Mouse (Mus musculus): ENCODE measurements around the gene Dhx35.

Dhx35 gene

DNA sequence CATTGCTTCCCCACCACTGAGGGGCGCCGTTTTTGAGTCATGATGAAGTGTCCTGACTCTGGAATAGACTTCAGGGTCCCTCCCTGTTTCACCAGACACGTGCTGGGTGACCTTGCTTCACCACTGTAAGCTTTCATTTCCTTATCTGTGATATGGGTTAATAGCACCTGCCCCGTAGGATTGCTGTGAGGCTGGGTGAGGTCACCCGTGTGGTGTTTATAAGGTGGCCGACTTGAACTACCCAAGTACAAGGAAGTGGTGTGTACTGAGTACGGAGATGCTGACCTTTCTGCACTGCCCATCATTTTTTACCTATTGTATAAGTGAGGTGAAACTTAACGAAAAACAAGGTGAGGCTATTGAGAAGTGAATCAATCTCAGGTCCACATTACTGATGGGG is 9.0 kb downstream of the Dhx35 start:
- DNase-seq (ENCODE audit: low spot score in 2 of 2), result no peak

DNA sequence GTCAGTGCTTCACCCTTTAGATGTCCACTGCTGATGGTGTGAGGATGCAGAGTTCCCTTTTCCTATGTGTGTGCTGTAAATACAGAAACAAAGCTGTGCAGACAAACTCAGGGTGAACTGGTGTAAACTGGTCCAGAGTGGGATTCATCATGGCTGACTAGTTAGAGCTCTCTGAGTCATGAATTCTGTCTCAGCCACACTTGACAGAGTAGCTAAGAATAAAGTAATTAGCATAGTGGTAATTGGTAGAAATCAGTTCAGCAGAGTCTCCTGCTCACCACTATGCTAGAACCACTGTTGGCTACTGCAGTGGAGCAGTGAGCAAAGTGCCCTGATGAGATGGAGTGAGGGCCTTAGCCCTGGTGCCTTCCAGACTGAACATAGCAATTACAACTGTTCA is 21.1 kb downstream of the Dhx35 start:
- DNase-seq (ENCODE audit: low spot score in 2 of 2), result no peak

- DNase-seq (ENCODE audit: low spot score in 2 of 2), result no peak
Measured at GRCm38 (mm10) chr2:158816239-158816638, 21.6 kb downstream of the Dhx35 start.

DNA sequence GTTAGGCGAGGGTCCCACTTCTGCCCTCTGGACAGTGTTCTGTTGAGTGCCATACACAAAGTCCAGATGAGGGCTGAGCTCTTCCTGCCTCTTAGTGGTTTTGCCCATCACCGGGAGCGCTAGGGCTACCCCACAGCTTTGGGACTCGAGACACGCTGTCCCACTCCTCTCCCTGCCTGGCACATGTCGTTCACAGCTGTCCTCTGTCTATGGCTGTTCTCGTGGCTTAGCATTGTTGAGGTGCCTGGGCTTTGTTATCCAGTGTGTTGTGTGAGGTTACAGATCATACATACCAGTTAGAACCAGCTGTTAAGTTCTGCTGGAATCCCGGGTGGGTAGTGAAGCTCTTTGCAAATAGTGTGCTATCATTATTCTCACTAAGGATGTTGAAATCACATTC is 23.1 kb downstream of the Dhx35 start:
- DNase-seq (ENCODE audit: low spot score in 2 of 2), result no peak

DNA sequence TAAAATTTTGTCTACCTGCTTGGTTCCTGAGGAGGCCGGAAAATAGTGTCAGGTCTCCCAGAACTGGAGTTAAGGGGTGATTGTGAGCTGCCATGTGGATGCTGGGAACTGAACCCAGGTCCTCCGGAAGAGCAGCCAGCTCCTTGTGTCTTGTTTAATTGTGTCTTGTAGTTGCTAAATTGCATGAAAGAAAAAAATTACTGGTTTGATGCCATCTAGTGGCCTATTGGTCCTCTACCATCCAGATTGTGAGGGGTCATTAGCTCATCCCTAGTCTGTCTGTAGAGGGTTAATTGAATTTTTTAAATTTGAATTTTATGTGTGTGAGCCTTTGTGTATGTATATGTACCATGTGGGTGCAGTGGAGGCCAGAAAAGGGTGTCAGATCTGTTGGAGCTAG is 33.5 kb downstream of the Dhx35 start:
- no peak for DNase-seq (ENCODE audit: low spot score in 2 of 2)

- no peak for DNase-seq (ENCODE audit: low spot score in 2 of 2)
Measured at GRCm38 (mm10) chr2:158829746-158830145, 35.1 kb downstream of the Dhx35 start.

- DNase-seq (ENCODE audit: low spot score in 2 of 2), result no peak
Measured at GRCm38 (mm10) chr2:158833221-158833620, 38.6 kb downstream of the Dhx35 start.

DNA sequence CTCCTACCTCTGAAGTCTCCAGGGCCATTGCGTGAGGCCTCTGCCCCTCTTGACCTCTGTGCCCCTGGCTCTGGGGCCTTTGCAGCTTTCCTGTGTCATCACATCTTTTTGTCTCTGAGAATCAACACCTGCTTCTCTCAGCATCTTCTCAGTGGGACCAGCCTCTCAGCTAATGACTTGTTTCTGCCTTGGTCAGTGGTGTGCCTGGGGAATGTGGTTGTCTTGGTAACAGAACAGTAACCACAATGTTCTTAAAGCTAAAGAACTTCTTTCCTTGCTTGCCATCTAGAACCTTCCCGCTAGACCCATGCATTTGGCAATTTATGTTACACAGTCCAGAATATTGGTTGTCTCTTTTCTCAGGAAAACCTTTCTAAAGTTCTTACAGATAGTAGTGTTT is 39.0 kb downstream of the Dhx35 start:
- DNase-seq (ENCODE audit: low spot score in 2 of 2), result no peak

DNA sequence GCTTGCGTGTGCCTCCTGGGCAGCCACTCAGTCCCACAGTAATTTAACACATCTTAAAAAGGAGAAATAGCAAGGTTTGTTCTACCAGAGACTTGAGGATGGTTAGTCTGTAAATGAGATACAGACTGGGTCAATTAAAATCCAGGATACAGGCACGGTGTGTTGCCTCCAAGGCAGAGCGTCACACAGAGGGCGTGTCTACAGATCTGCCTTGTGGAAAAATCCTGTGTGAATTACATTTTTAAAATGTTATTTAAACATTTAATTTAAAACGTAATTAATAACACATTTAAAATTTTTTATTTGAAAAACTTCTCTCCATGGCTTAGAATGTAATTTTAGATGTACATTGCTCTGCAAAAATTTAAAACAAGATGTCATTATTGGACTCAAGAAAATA is 48.7 kb downstream of the Dhx35 start:
- DNase-seq (ENCODE audit: low spot score in 2 of 2), result no peak

DNA sequence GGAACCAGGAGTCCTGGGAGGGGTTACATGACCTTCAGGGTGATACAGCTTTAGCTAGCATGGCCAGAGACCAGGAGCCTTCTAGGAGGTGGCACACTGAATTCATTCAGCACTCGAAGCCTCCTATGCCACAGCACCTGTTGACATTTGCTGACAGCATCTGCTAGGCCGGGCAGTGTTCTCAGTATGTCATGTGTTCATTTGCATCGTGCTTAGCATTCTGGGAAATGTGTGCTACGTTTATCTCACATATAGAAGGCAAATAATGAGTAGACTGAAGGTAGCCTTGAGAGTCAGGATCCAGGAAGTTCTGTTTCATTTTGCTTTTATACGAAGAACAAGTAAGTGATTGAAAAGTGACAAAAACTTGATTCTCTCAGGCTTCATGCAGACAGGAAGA is 50.4 kb downstream of the Dhx35 start:
- DNase-seq (ENCODE audit: low spot score in 2 of 2), result no peak

GRCm38 (mm10) chr2:158846208-158846607 is 51.6 kb downstream of the Dhx35 start:
- no peak for DNase-seq (ENCODE audit: low spot score in 2 of 2)

- DNase-seq (ENCODE audit: low spot score in 2 of 2), result no peak
Measured at GRCm38 (mm10) chr2:158847991-158848390, 53.4 kb downstream of the Dhx35 start.

DNA sequence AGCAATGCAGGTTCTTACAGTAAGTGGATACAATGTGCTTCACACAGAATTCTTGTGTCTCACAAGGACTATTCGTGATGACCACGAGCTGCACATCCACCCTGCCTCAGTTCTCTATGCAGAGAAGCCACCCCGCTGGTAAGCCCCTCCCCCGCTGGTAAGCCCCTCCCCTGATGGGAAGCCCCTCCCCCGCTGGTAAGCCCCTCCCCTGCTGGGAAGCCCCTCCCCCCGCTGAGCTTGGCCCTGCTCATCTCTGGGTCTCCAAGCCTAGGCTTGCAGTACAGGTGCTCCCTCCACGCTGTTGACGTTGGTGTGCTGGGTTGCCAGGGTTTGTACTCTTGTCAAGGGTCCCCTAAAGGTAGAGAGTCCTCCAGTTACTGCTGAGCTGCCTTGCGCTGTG is 54.8 kb downstream of the Dhx35 start:
- DNase-seq (ENCODE audit: low spot score in 2 of 2), result no peak

- DNase-seq (ENCODE audit: low spot score in 2 of 2), result peak; percentile 23 to 47
Measured at GRCm38 (mm10) chr2:158852579-158852978, 58.0 kb downstream of the Dhx35 start.

- DNase-seq (ENCODE audit: low spot score in 2 of 2), result no peak
Measured at GRCm38 (mm10) chr2:158856896-158857499, 62.4 kb downstream of the Dhx35 start.

DNA sequence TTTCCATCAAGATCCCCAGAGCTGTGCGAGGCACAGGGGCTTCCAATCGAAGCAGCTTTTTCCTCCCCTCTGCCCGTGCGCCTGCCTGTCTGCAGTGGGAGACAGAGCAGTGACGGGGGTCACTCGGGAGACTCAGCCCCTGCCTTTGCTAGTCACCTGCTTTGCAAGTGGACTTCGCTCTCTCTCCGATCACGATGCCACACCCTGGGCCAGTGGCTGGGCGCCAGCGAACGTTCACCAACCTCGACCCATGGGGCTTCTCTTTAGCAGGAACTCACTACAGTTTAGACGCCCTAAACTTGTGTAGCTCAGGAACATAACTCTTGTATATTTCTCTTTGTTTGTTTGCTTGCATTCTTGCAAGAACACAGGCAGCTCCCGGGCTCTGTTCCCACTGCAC is 63.0 kb downstream of the Dhx35 start:
- no peak for DNase-seq (ENCODE audit: low spot score in 2 of 2)

GRCm38 (mm10) chr2:158861115-158861514 is 66.5 kb downstream of the Dhx35 start:
- no peak for DNase-seq (ENCODE audit: low spot score in 2 of 2)

- DNase-seq (ENCODE audit: low spot score in 2 of 2), result peak in 1 of 2 experiments; percentile 44
Measured at GRCm38 (mm10) chr2:158863341-158864125, 68.9 kb downstream of the Dhx35 start.

GRCm38 (mm10) chr2:158864126-158864458 is 69.5 kb downstream of the Dhx35 start:
- DNase-seq (ENCODE audit: low spot score in 2 of 2), result no peak

GRCm38 (mm10) chr2:158865358-158865757 is 70.8 kb downstream of the Dhx35 start:
- peak; percentile 49 to 64 for DNase-seq (ENCODE audit: low spot score in 2 of 2)

DNA sequence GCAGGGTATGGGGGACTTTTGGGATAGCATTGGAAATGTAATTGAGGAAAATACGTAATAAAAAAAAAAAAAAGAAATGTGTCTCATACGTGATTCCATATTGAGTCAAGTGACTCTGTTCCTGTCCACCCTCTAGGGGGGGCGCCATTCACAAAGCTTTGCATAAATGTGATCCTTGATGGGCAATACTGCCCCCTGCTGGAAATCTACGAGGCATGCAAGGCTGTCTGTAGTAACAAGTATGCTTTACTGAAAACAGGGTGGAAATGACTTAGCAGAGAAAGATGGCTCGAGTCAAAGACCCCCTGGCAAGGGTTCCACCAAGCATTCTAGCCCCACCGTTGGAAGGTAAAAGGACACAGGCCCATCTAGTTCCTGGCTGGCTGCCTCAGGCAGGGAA is 92.0 kb downstream of the Dhx35 start:
- DNase-seq (ENCODE audit: low spot score in 2 of 2), result no peak

DNA sequence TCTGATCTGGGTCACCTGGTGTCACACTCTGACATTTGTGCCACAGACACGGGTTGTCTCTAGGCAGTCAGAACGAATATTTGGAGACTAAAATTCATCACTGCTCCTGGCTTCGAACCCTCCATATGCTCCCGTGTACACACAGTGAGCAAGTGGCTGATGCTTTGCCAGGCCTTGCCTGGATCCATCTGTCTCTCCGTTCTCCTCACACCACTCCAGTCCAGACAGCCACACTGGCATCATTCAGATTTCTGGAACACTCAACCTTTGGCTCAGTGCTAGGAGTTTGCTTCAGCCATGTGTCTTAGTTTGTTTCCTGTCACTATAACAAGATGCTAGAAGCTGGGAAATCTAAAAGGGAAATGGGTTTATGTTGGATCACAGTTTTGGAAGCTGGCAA is 93.9 kb downstream of the Dhx35 start:
- no peak for DNase-seq (ENCODE audit: low spot score in 2 of 2)

DNA sequence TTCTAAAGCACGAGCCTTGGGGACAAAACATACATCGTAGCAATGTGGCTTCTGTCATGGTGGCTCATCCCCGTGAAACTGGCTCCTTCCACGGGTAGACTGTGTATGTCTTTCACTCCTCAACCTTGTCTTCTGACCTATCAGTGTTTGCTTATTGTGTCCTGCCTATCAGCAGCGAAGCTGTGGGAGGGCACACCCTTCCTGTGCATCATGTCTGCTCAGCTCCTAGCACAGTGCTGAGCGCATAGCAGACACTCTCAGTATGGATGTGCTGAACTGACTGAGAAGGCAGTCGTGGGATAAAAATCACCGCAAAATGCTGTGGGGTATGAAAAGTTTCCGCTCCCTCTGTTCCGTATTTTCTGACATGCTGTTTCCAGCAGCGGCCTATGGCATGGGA is 94.6 kb downstream of the Dhx35 start:
- DNase-seq (ENCODE audit: low spot score in 2 of 2), result no peak

GRCm38 (mm10) chr2:158891319-158891718 is 96.7 kb downstream of the Dhx35 start:
- DNase-seq (ENCODE audit: low spot score in 2 of 2), result no peak
